Mouse (Mus musculus): ENCODE measurements around the gene Ccr6.

GRCm38 (mm10) chr17:8302772-8303438 lies 67.1 kb downstream of the Ccr6 start:
- TF ChIP-seq CTCF (conservative IDR thresholded peaks at IDR 0.05; ENCODE audit: insufficient read depth, insufficient read length, low read depth, low read length) (no peak), POLR2A (IDR thresholded peaks at IDR 0.05; ENCODE audit: low read depth, low read length) (no peak)

All from kidney, adult 2 months (tissue).